Mouse (Mus musculus) gastrocnemius, adult 18-20 months (tissue): ENCODE measurements at regions not wholly inside any gene's neighbourhood (a gene's known extent, or its start where the extent isn't known, plus 50 kb on each side); places are given as distances from the start of the nearest gene placed in this dataset. TPM values are rescaled to one million over a fixed set of nuclear protein-coding genes. Genes with fewer than 3 reads are reported as not detected.

ENCODE experiments used
- microRNA-seq: library from miRNA; unstranded; fragments of <30 nt; microRNA quantifications from one replicate; pipeline ENCODE4 v1.2.0, GENCODE M21; 2021

Small RNAs in the stretch of these regions (microRNA-seq; reads per million reads assigned to microRNA genes)
- gene Mir466f-4 = not detected
